Mouse (Mus musculus) bone marrow, adult 2 months (tissue): Measurements from ENCODE around the gene H2-DMa.

Experiments
- CTCF ChIP-seq: fragments of 200-500 bp; IDR thresholded peaks from 2 replicates; pipeline ENCODE4 v1.5.1; 2011; ENCODE audit warnings: low read length, control low read depth; ENCODE audit not compliant: control insufficient read depth, insufficient read depth
- POLR2A ChIP-seq: fragments of 200-500 bp; IDR thresholded peaks from 2 replicates; pipeline ENCODE4 v1.6.1; 2011; ENCODE audit warnings: low read depth, mild to moderate bottlenecking, control low read depth, low read length, borderline replicate concordance; ENCODE audit not compliant: control insufficient read depth

DNA sequence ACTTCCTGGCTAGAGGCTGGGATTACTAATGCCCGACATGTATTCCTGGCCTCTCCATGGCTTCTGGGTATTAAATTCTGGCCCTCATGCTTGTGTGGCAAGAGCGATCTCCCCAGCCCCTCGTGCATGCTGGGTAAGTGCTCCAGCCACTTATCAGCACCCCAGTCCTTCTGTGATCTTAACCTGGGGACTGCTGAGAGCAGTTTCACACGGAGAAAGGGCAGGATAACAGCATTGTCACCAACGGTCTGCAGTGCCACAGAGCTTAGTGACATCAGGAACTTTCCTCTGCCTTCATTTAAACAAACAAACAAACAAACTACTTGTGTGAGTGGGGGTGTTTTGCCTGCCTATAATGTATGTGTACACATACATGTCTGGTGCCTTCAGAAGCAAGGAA, 20.9 kb downstream of the H2-DMa start:
- TF ChIP-seq POLR2A: no peak
- no peak for TF ChIP-seq CTCF
